Comparison of ENCODE assay signal across 14 mouse cellular contexts in genomic region chr8:67631691-67632090, GRCm38 (mm10).
A peak's percentile ranks its signal among the peaks of the same experiment; 100 is the strongest.
DNase-seq lines count a peak whose midpoint lies in the region; ATAC-seq and TF ChIP-seq lines count a peak whose summit lies in the region.
"Had no signal": no experiment of that assay in that cellular context is flagged by ENCODE, and none has a peak within 500 bp of the region (broad histone marks: within the 10 kb centered on the region; RNA-seq: fewer than 3 reads in every experiment).

No protein-coding gene starts in this region.

- H3K27me3 ChIP-seq in Patski: no peaks in the 10 kb centered on the region
- H3K27me3 ChIP-seq: neural tube, embryonic 12.5 days had no signal

- in situ Hi-C loops in Patski (cut with MboI; ENCODE audit: low pct_unique_long_range_greater_than_20kb): loop anchor here (25.0 kb wide), 1 partner anchor 769 kb away; the partner anchor contains the start of gene Naf1

- peak; percentile 99 for ATAC-seq in Patski
- no peak for ATAC-seq in CD4-positive, CD25-positive, alpha-beta regulatory T cell, adult 4 months
- ATAC-seq: liver, embryonic 12.5 days had no signal

- DNase-seq in Patski (ENCODE audit: low read depth, low spot score): peak; percentile 79
- peak; percentile 63 to 72 for DNase-seq in frontal cortex, adult 2 months (ENCODE audit: extremely low spot score in 1 of 2, low spot score in 1 of 2)
- DNase-seq in layer of hippocampus, postnatal 36 days: peak; percentile 9 to 19
- peak; percentile 21 for DNase-seq in right cerebral cortex, postnatal 14 days
- DNase-seq in natural killer cell, adult 2 months (ENCODE audit: low spot score in 2 of 2): no peak
- DNase-seq in cerebellum, postnatal 14 days: no peak
- DNase-seq: gastrocnemius, adult 2 months; kidney, adult 11 months; lung, postnatal 10 days; retina, postnatal 1 day; thymus, postnatal 36 days had no signal

- CTCF ChIA-PET in Patski (lab: Charles Lee): interaction anchor here (1.3 to 1.6 kb wide), 2 partner anchors 11 to 16 kb away, joined by 3 to 4 read pairs; no protein-coding TSS in a partner anchor

- POLR2A ChIA-PET in Patski (lab: Charles Lee): no interaction called here

- TF ChIP-seq CTCF in Patski (IDR thresholded peaks at IDR 0.05): no peak

Comparison
In these comparisons a context has a peak if more than half of its experiments do, and no peak if none do; other contexts are left out.
1. DNase-seq: peak in Patski (single experiment), frontal cortex, adult 2 months (2 of 2), layer of hippocampus, postnatal 36 days (2 of 2) and right cerebral cortex, postnatal 14 days (single experiment); none in natural killer cell, adult 2 months (0 of 2) and cerebellum, postnatal 14 days (0 of 2).